Mouse (Mus musculus) MEL (cell line): ENCODE measurements around the gene Tex13a. TPM values are rescaled to one million over a fixed set of nuclear protein-coding genes. Genes with fewer than 3 reads are reported as not detected.

ENCODE experiments used
- DNase-seq: peaks from one replicate; pipeline ENCODE4 v3.0.0; 2011; ENCODE audit warnings: low read depth, low spot score
- H3K27ac ChIP-seq: 2 replicates; pipeline ENCODE4 v1.5.1; 2012; ENCODE audit warnings: low read depth, mild to moderate bottlenecking, control low read depth, low read length, moderate library complexity; ENCODE audit not compliant: control insufficient read depth
- H3K27me3 ChIP-seq, 2 experiments: fragments of 150-350 bp in 1 of 2; sonication (generic) in 1 of 2; 2 replicates each; pipeline ENCODE4 v1.6.1; 2012; ENCODE audit warnings: low read length in 2 of 2, mild to moderate bottlenecking in 2 of 2, improper control_type of control experiment in 1 of 2, moderate library complexity in 1 of 2; ENCODE audit not compliant: insufficient read depth in 2 of 2, control insufficient read depth in 1 of 2
- H3K36me3 ChIP-seq, 2 experiments: 2 replicates each; pipeline ENCODE4 v1.6.1; 2012 to 2014; ENCODE audit warnings: low read length in 2 of 2, improper control_type of control experiment in 1 of 2, inconsistent platforms in 1 of 2, mild to moderate bottlenecking in 1 of 2; ENCODE audit not compliant: insufficient read depth in 2 of 2, control insufficient read depth in 1 of 2
- H3K4me1 ChIP-seq, 2 experiments: fragments of 150-350 bp in 1 of 2; sonication (generic) in 1 of 2; 2 replicates each; pipeline ENCODE4 v1.6.1; 2012; ENCODE audit warnings: low read length in 2 of 2, improper control_type of control experiment in 1 of 2, mild to moderate bottlenecking in 1 of 2; ENCODE audit not compliant: insufficient read depth in 2 of 2, control insufficient read depth in 1 of 2
- H3K4me3 ChIP-seq, 2 experiments: fragments of 150-350 bp in 1 of 2; sonication (generic) in 1 of 2; 2 replicates each; pipeline ENCODE4 v1.5.1; 2012; ENCODE audit warnings: low read depth in 2 of 2, low read length in 2 of 2, mild to moderate bottlenecking in 2 of 2, moderate library complexity in 2 of 2, control low read depth in 1 of 2, improper control_type of control experiment in 1 of 2; ENCODE audit not compliant: control insufficient read depth in 1 of 2, insufficient read depth in 1 of 2
- H3K79me2 ChIP-seq: 2 replicates; pipeline ENCODE4 v1.6.1; 2012; ENCODE audit warnings: mild to moderate bottlenecking, low read length, moderate library complexity; ENCODE audit not compliant: control insufficient read depth, poor library complexity, insufficient read depth
- H3K9ac ChIP-seq: 2 replicates; pipeline ENCODE4 v1.6.1; 2012; ENCODE audit warnings: low read depth, mild to moderate bottlenecking, control low read depth, low read length, moderate library complexity; ENCODE audit not compliant: control insufficient read depth, poor library complexity, severe bottlenecking
- H3K9me3 ChIP-seq: fragments of 150-350 bp; sonication (generic); replicated peaks from 2 replicates; pipeline ENCODE4 v1.6.1; 2012; ENCODE audit warnings: mild to moderate bottlenecking, low read length, improper control_type of control experiment, moderate library complexity; ENCODE audit not compliant: insufficient read depth
- CTCF ChIP-seq, 3 experiments: IDR thresholded peaks in 2 of 3; conservative IDR thresholded peaks in 1 of 3; 2 replicates each; pipeline ENCODE4 v1.5.1; 2011 to 2012; ENCODE audit warnings: low read length in 3 of 3, low read depth in 2 of 3, mild to moderate bottlenecking in 2 of 3, improper control_type of control experiment in 1 of 3, inconsistent platforms in 1 of 3, mixed read lengths in 1 of 3, moderate library complexity in 1 of 3; ENCODE audit not compliant: control insufficient read depth in 1 of 3, insufficient read depth in 1 of 3, poor library complexity in 1 of 3, severe bottlenecking in 1 of 3
- E2F4 ChIP-seq: IDR thresholded peaks from 2 replicates; pipeline ENCODE4 v1.6.1; 2011; ENCODE audit warnings: low read depth, low read length, improper control_type of control experiment, borderline replicate concordance
- EP300 ChIP-seq, 2 experiments: IDR thresholded peaks; 2 replicates each; pipeline ENCODE4 v1.6.1; 2011; ENCODE audit warnings: improper control_type of control experiment in 2 of 2, low read length in 2 of 2, low read depth in 1 of 2, mild to moderate bottlenecking in 1 of 2
- GATA1 ChIP-seq: IDR thresholded peaks from 2 replicates; pipeline ENCODE4 v1.6.1; 2011; ENCODE audit warnings: low read depth, low read length, improper control_type of control experiment
- MAX ChIP-seq: IDR thresholded peaks from 2 replicates; pipeline ENCODE4 v1.6.1; 2011; ENCODE audit warnings: low read length, improper control_type of control experiment
- MAZ ChIP-seq: IDR thresholded peaks from 2 replicates; pipeline ENCODE4 v1.6.1; 2012; ENCODE audit warnings: low read depth, mild to moderate bottlenecking, inconsistent platforms, low read length, improper control_type of control experiment
- MXI1 ChIP-seq: IDR thresholded peaks from 2 replicates; pipeline ENCODE4 v1.6.1; 2011; ENCODE audit warnings: mild to moderate bottlenecking, low read depth, low read length, improper control_type of control experiment
- MYC ChIP-seq: IDR thresholded peaks from 2 replicates; pipeline ENCODE4 v1.6.1; 2011; ENCODE audit warnings: low read depth, mild to moderate bottlenecking, low read length, improper control_type of control experiment, moderate library complexity
- NRF1 ChIP-seq: IDR thresholded peaks from 2 replicates; pipeline ENCODE4 v1.6.1; 2014; ENCODE audit warnings: low read depth, mild to moderate bottlenecking, inconsistent platforms, low read length, improper control_type of control experiment, moderate library complexity; ENCODE audit not compliant: poor library complexity, insufficient read depth, severe bottlenecking
- RAD21 ChIP-seq: IDR thresholded peaks from 2 replicates; pipeline ENCODE4 v1.6.1; 2011; ENCODE audit warnings: mild to moderate bottlenecking, low read depth, low read length, improper control_type of control experiment
- SMC3 ChIP-seq: IDR thresholded peaks from 2 replicates; pipeline ENCODE4 v1.6.1; 2011; ENCODE audit warnings: low read depth, low read length, improper control_type of control experiment
- TBP ChIP-seq: IDR thresholded peaks from 2 replicates; pipeline ENCODE4 v1.8.0; 2011; ENCODE audit warnings: low read depth, low read length, improper control_type of control experiment
- UBTF ChIP-seq: IDR thresholded peaks from 2 replicates; pipeline ENCODE4 v1.6.1; 2012; ENCODE audit warnings: low read depth, mild to moderate bottlenecking, inconsistent platforms, low read length, improper control_type of control experiment, moderate library complexity, borderline replicate concordance; ENCODE audit not compliant: insufficient read depth
- ZC3H11A ChIP-seq: IDR thresholded peaks from 2 replicates; pipeline ENCODE4 v1.6.1; 2012; ENCODE audit warnings: low read depth, mild to moderate bottlenecking, inconsistent platforms, low read length, improper control_type of control experiment
- polyA plus RNA-seq, 2 experiments: library from polyadenylated mRNA; stranded (reverse) in 1 of 2; unstranded in 1 of 2; fragments of >175 nt in 1 of 2; fragments of >200 nt in 1 of 2; gene quantifications; 2 replicates each; pipeline versions ENCODE4 v1.2.1 to v1.2.4; 2012; ENCODE audit warnings: low replicate concordance in 2 of 2, low read depth in 1 of 2; ENCODE audit not compliant: insufficient read length in 2 of 2, insufficient read depth in 1 of 2, missing spikeins in 1 of 2
- total RNA-seq: library from RNA; depleted of rRNA; stranded (reverse); fragments of 300-350 nt; gene quantifications from 2 replicates; pipeline ENCODE4 v1.2.3, GENCODE M21; 2012

Tex13a gene
- total and polyA plus RNA-seq, 3 experiments = not detected

GRCm38 (mm10) chrX:138170146-138170545, 39.2 kb downstream of the Tex13a start:
- no peaks in the 10 kb centered on the region for H3K79me2 ChIP-seq
- H3K27me3 ChIP-seq = no peaks in the 10 kb centered on the region
- no peak overlapping the region for H3K27ac ChIP-seq
- peak overlapping the region in 1 of 2 experiments; percentile 42; a peak in 1 of 4 replicates for H3K4me3 ChIP-seq
- no peaks in the 10 kb centered on the region for H3K4me1 ChIP-seq
- no peaks in the 10 kb centered on the region for H3K36me3 ChIP-seq
- peak; percentile 53 for DNase-seq
- no peak overlapping the region for H3K9ac ChIP-seq
- H3K9me3 ChIP-seq = no peaks in the 10 kb centered on the region
- TF ChIP-seq MYC (no peak), MAX (no peak), EP300 (IDR thresholded peaks at IDR 0.05; ENCODE audit: low read depth in 1 of 2, low read length in 2 of 2) (no peak), CTCF (IDR thresholded peaks at IDR 0.05 in 2 of 3, conservative IDR thresholded peaks at IDR 0.05 in 1 of 3; ENCODE audit: control insufficient read depth in 1 of 3, insufficient read depth in 1 of 3, low read depth in 2 of 3, low read length in 3 of 3, poor library complexity in 1 of 3, severe bottlenecking in 1 of 3) (peak in 2 of 3 experiments; percentile 46 to 74; a peak in 4 of 6 replicates), MXI1 (no peak), E2F4 (no peak), UBTF (no peak), RAD21 (peak; percentile 79), NRF1 (no peak), MAZ (no peak), TBP (no peak), SMC3 (peak; percentile 77), GATA1 (no peak), ZC3H11A (peak; percentile 69)
